Mouse (Mus musculus): ENCODE data around the gene Kif17. TPM values are rescaled to one million over a fixed set of nuclear protein-coding genes. Genes with fewer than 3 reads are reported as not detected.

Gene Kif17
- polyA plus RNA-seq, 1 experiment from 2014 or later = 4.0 TPM

DNA sequence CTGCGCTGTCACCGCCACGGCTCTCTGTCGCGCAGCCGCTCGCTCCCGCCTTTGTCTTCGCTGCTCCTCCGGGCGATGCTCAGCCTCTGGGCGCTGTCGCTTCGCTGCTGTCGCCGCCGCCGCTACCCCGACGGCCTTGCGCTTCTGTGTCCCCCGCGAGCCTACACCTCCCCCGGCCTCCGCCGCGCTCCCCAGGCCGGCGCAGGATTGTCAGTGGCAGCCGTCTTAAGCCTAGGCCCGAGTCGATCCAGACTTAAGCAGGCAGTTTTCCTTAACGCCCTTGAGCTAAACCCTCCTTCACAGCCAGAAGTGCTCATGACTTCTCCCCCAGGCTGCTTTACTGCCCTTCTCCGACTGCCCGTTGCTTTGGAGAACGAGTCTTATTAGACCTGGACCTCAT is 32.8 kb upstream of the Kif17 start:
- peak; percentile 33 for ATAC-seq
- H3K9ac ChIP-seq (ENCODE audit: low read depth, low read length) = peak overlapping the region; percentile 97
- peaks cover 31% of the 10 kb centered on the region for H3K4me1 ChIP-seq (ENCODE audit: control insufficient read depth, insufficient read depth, low read length)
- peak overlapping the region; percentile 68 for H3K4me3 ChIP-seq (ENCODE audit: low read depth, low read length)
- H3K4me2 ChIP-seq (ENCODE audit: low read length) = peak overlapping the region; percentile 80
- peak overlapping the region; percentile 100 for H3K27ac ChIP-seq (ENCODE audit: low read length)
- WGBS = 1% methylated on average over 34 of the region's 36 CpGs
- no peaks in the 10 kb centered on the region for H3K36me3 ChIP-seq (ENCODE audit: control insufficient read depth, insufficient read depth, low read length)
- no peaks in the 10 kb centered on the region for H3K27me3 ChIP-seq (ENCODE audit: control insufficient read depth, insufficient read depth, low read depth, low read length)
- H3K9me3 ChIP-seq (replicated peaks; ENCODE audit: control insufficient read depth, low read length, poor library complexity, severe bottlenecking) = no peaks in the 10 kb centered on the region

DNA sequence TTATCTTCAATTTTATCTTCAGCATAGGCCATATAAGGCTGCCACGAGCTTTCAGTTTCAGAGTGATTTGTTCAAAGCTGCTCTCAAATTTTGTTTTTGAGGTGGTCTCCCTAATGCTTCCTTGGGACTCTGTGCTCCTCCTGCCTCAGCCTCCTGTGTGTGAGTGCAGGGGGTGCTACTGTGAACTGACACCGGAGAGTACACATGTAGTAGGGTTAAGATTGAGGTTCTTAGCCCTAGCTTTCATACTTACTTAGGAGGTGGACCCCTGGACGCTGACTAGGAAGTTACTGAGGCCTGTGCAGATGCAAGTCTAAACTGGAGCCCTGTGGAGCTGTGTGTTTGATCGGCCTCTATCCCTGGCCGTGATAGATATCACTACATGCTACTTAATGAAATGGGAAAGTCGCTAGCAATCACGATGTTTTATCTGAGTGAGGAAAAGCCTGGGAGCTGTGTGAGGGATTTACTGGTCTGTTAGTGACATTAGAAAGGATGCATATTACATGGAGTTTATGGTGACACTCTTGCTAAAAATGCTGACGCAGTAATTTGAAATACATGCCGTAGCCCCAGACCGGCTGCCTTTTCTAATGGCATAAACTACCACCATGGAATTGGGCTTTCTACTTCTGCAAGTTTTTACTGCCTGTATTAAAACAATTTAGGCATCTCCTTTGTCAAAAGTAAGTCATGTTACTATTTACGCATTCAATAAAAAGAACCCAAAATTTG is 32.1 kb upstream of the Kif17 start:
- peak overlapping the region; percentile 68 for H3K4me3 ChIP-seq (ENCODE audit: low read depth, low read length)
- whole genome bisulfite sequencing = 80% methylated on average over 11 of the region's 11 CpGs
- ATAC-seq = no peak
- peak overlapping the region; percentile 97 for H3K9ac ChIP-seq (ENCODE audit: low read depth, low read length)
- peaks cover 2% of the 10 kb centered on the region; the same call in 1 of the 2 replicates for H3K36me3 ChIP-seq (ENCODE audit: control insufficient read depth, insufficient read depth, low read length)
- peaks cover 31% of the 10 kb centered on the region for H3K4me1 ChIP-seq (ENCODE audit: control insufficient read depth, insufficient read depth, low read length)
- H3K27ac ChIP-seq (ENCODE audit: low read length) = peak overlapping the region; percentile 100
- no peaks in the 10 kb centered on the region for H3K9me3 ChIP-seq (replicated peaks; ENCODE audit: control insufficient read depth, low read length, poor library complexity, severe bottlenecking)
- no peaks in the 10 kb centered on the region for H3K27me3 ChIP-seq (ENCODE audit: control insufficient read depth, insufficient read depth, low read depth, low read length)
- peak overlapping the region; percentile 80 for H3K4me2 ChIP-seq (ENCODE audit: low read length)

DNA sequence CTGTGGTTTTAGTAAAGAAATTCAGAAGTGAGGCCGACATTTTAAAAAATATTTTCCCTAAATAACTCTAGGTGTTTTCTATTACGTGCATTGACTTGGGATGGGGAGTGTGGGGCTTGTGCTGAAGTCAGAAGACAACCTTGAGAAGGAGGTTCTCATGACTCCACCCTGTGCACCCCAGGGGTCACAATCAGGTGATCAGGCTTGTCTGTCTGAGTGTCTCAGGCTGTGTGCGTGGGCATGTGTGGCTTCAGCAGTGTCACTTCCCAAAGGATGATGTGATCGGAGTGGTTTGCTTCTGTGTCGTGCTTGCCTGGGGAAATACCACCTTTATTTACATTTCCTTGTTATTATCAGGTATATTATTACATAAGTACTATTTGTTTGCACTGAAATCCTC is 30.9 kb upstream of the Kif17 start:
- no peak for ATAC-seq
- no peak overlapping the region for H3K27ac ChIP-seq (ENCODE audit: low read length)
- no peak overlapping the region for H3K9ac ChIP-seq (ENCODE audit: low read depth, low read length)
- no peak overlapping the region for H3K4me2 ChIP-seq (ENCODE audit: low read length)
- peaks cover 12% of the 10 kb centered on the region for H3K36me3 ChIP-seq (ENCODE audit: control insufficient read depth, insufficient read depth, low read length)
- no peak overlapping the region for H3K4me3 ChIP-seq (ENCODE audit: low read depth, low read length)
- no peaks in the 10 kb centered on the region for H3K27me3 ChIP-seq (ENCODE audit: control insufficient read depth, insufficient read depth, low read depth, low read length)
- WGBS = 83% methylated on average over 5 of the region's 5 CpGs
- peaks cover 31% of the 10 kb centered on the region for H3K4me1 ChIP-seq (ENCODE audit: control insufficient read depth, insufficient read depth, low read length)
- H3K9me3 ChIP-seq (replicated peaks; ENCODE audit: control insufficient read depth, low read length, poor library complexity, severe bottlenecking) = no peaks in the 10 kb centered on the region

DNA sequence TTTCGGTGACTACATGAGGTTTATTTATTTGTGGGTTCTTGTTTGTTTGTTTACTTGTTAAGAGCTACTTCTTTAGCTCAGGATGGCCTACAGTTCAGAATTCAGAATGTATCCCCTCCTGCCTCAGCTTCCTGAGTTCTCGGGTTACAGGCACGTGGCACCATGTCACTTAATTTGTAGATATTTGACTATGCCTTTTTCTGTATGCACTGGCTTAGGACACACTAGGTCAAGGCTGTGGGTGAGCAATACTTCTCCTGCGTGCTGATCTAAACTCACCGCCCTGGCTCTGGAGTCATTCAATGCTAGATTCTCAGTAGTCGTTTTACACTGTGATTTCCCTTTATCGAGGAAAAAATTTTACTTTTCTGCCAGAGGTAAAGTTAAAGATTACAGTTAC is 29.5 kb upstream of the Kif17 start:
- WGBS = 83% methylated on average over 7 of the region's 7 CpGs
- Histone ChIP-seq H3K4me3 (ENCODE audit: low read depth, low read length) (no peak overlapping the region), H3K36me3 (ENCODE audit: control insufficient read depth, insufficient read depth, low read length) (peaks cover 13% of the 10 kb centered on the region), H3K9me3 (replicated peaks; ENCODE audit: control insufficient read depth, low read length, poor library complexity, severe bottlenecking) (no peaks in the 10 kb centered on the region), H3K9ac (ENCODE audit: low read depth, low read length) (no peak overlapping the region), H3K4me2 (ENCODE audit: low read length) (no peak overlapping the region), H3K27ac (ENCODE audit: low read length) (no peak overlapping the region), H3K4me1 (ENCODE audit: control insufficient read depth, insufficient read depth, low read length) (peaks cover 27% of the 10 kb centered on the region), H3K27me3 (ENCODE audit: control insufficient read depth, insufficient read depth, low read depth, low read length) (no peaks in the 10 kb centered on the region)
- ATAC-seq = no peak

GRCm38 (mm10) chr4:138221406-138221805 is 28.8 kb upstream of the Kif17 start:
- no peak overlapping the region for H3K27ac ChIP-seq (ENCODE audit: low read length)
- H3K4me2 ChIP-seq (ENCODE audit: low read length) = no peak overlapping the region
- no peaks in the 10 kb centered on the region for H3K27me3 ChIP-seq (ENCODE audit: control insufficient read depth, insufficient read depth, low read depth, low read length)
- no peaks in the 10 kb centered on the region for H3K9me3 ChIP-seq (replicated peaks; ENCODE audit: control insufficient read depth, low read length, poor library complexity, severe bottlenecking)
- H3K4me1 ChIP-seq (ENCODE audit: control insufficient read depth, insufficient read depth, low read length) = peaks cover 24% of the 10 kb centered on the region
- H3K4me3 ChIP-seq (ENCODE audit: low read depth, low read length) = no peak overlapping the region
- H3K9ac ChIP-seq (ENCODE audit: low read depth, low read length) = no peak overlapping the region
- H3K36me3 ChIP-seq (ENCODE audit: control insufficient read depth, insufficient read depth, low read length) = peaks cover 19% of the 10 kb centered on the region
- WGBS = 91% methylated on average over 5 of the region's 5 CpGs
- ATAC-seq = no peak

GRCm38 (mm10) chr4:138222396-138222795 is 27.8 kb upstream of the Kif17 start:
- Histone ChIP-seq H3K4me3 (ENCODE audit: low read depth, low read length) (no peak overlapping the region), H3K4me1 (ENCODE audit: control insufficient read depth, insufficient read depth, low read length) (peaks cover 24% of the 10 kb centered on the region), H3K36me3 (ENCODE audit: control insufficient read depth, insufficient read depth, low read length) (peaks cover 20% of the 10 kb centered on the region), H3K9ac (ENCODE audit: low read depth, low read length) (no peak overlapping the region), H3K9me3 (replicated peaks; ENCODE audit: control insufficient read depth, low read length, poor library complexity, severe bottlenecking) (no peaks in the 10 kb centered on the region), H3K4me2 (ENCODE audit: low read length) (no peak overlapping the region), H3K27ac (ENCODE audit: low read length) (no peak overlapping the region), H3K27me3 (ENCODE audit: control insufficient read depth, insufficient read depth, low read depth, low read length) (no peaks in the 10 kb centered on the region)
- 91% methylated on average over 5 of the region's 5 CpGs for WGBS
- no peak for ATAC-seq

- H3K27ac ChIP-seq (ENCODE audit: low read length) = no peak overlapping the region
- H3K4me3 ChIP-seq (ENCODE audit: low read depth, low read length) = no peak overlapping the region
- H3K4me2 ChIP-seq (ENCODE audit: low read length) = no peak overlapping the region
- H3K9me3 ChIP-seq (replicated peaks; ENCODE audit: control insufficient read depth, low read length, poor library complexity, severe bottlenecking) = no peaks in the 10 kb centered on the region
- peaks cover 14% of the 10 kb centered on the region for H3K4me1 ChIP-seq (ENCODE audit: control insufficient read depth, insufficient read depth, low read length)
- H3K9ac ChIP-seq (ENCODE audit: low read depth, low read length) = no peak overlapping the region
- ATAC-seq = no peak
- H3K27me3 ChIP-seq (ENCODE audit: control insufficient read depth, insufficient read depth, low read depth, low read length) = no peaks in the 10 kb centered on the region
- H3K36me3 ChIP-seq (ENCODE audit: control insufficient read depth, insufficient read depth, low read length) = peaks cover 30% of the 10 kb centered on the region
- WGBS = 90% methylated on average over 10 of the region's 10 CpGs
Observed at GRCm38 (mm10) chr4:138223623-138224022, 26.6 kb upstream of the Kif17 start.

DNA sequence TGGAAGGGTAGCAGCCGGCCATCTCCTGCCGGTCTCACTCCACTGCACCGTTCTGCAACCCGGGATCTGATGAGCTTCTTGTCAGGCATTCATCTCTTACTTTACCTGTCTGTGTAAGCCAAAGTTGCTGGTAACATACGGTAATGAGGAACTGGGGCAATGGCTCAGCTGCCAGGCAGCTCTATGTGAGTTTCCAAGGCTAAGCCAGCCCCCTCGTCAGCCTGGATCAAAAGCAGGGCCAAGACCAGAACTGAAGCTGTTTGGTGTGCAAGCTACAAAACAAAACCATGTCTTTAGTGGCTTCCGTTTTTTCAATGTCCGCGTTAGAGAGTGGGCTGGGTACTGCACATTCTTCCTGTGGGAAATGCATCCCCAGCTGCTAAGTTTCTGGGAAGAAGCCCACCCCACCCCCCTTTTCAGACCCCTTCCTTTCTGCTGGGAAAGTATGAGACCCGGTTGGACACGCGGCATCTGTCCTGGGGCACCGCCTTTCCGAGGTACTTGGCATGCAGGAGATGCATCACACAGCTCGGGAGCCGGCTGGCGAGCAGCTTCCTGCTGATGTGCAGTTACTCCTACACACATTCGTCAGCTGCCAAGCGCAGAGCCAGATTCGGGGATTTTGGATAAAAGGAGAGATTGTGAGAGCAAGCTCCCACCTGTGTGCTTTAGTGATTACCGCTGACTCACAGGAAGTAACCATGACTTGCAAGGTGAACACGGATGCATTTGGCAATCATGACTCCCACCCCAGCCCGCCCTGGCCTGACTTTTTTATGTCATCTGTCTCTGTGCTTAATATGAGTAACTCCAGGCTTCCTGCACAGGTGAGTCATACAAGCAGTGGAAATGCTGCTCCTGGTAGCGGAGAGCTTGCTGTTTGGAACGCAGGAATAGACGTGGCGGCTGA is 3.2 kb upstream of the Kif17 start:
- Histone ChIP-seq H3K4me3 (ENCODE audit: low read depth, low read length) (no peak overlapping the region), H3K4me2 (ENCODE audit: low read length) (no peak overlapping the region), H3K9ac (ENCODE audit: low read depth, low read length) (no peak overlapping the region), H3K27ac (ENCODE audit: low read length) (no peak overlapping the region), H3K9me3 (replicated peaks; ENCODE audit: control insufficient read depth, low read length, poor library complexity, severe bottlenecking) (no peaks in the 10 kb centered on the region), H3K4me1 (ENCODE audit: control insufficient read depth, insufficient read depth, low read length) (peaks cover 14% of the 10 kb centered on the region), H3K27me3 (ENCODE audit: control insufficient read depth, insufficient read depth, low read depth, low read length) (no peaks in the 10 kb centered on the region), H3K36me3 (ENCODE audit: control insufficient read depth, insufficient read depth, low read length) (peaks cover 11% of the 10 kb centered on the region)
- ATAC-seq = no peak
- 67% methylated on average over 27 of the region's 27 CpGs for WGBS

- Histone ChIP-seq H3K9ac (ENCODE audit: low read depth, low read length) (peak overlapping the region; percentile 82), H3K36me3 (ENCODE audit: control insufficient read depth, insufficient read depth, low read length) (peaks cover 6% of the 10 kb centered on the region; the same call in 1 of the 2 replicates), H3K4me3 (ENCODE audit: low read depth, low read length) (peak overlapping the region; percentile 66), H3K4me1 (ENCODE audit: control insufficient read depth, insufficient read depth, low read length) (peaks cover 24% of the 10 kb centered on the region), H3K27ac (ENCODE audit: low read length) (no peak overlapping the region), H3K27me3 (ENCODE audit: control insufficient read depth, insufficient read depth, low read depth, low read length) (no peaks in the 10 kb centered on the region), H3K4me2 (ENCODE audit: low read length) (peak overlapping the region; percentile 83), H3K9me3 (replicated peaks; ENCODE audit: control insufficient read depth, low read length, poor library complexity, severe bottlenecking) (no peaks in the 10 kb centered on the region)
- ATAC-seq = no peak
- under 1% methylated on average over 14 of the region's 14 CpGs for WGBS
Observed at GRCm38 (mm10) chr4:138251819-138252218, 1.6 kb downstream of the Kif17 start.

Data from midbrain, embryonic 16.5 days (tissue).